In the genomic region with DNA sequence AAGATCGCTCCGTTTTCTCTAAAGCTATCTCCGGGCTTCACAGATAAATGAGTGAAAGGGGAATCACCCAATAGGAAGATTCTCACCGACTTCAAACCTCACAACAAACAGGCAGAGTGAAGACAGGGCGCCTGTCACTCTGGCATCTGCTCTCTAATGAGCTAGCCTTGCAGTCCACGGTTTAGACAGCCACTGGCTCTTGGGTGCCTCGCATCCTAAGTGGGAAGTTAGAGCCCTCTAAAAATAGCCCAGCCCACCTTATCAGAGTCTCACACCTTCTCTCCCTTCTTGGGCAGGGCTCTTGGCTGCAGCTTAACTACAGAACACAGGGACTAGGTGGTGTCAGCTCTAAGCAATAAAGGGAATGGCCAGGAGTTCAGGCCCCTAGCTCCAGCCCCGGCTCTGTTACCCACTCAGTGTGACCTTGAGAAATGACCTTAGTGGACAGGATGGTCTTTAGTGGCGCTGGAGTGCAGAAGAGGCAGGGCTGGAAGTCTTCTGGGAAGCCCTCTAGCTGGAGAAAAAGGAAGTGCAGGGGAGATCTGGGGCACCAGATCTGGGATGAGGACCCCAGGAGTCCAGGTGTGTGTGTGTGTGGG, we compare ENCODE assay signal across 8 mouse cellular contexts. TPM values are rescaled to one million over a fixed set of nuclear protein-coding genes. Genes with fewer than 3 reads are reported as not detected.
DNase-seq lines count a peak whose midpoint lies in the region; ATAC-seq lines count a peak whose summit lies in the region.

No protein-coding gene starts in this region.

- 27% methylated on average over 9 of the region's 9 CpGs for WGBS in neural tube, embryonic 15.5 days

- H3K9ac ChIP-seq in neural tube, embryonic 15.5 days (replicated peaks) = no peak overlapping the region

- no peak overlapping the region for H3K4me3 ChIP-seq in neural tube, embryonic 15.5 days (replicated peaks)

- peaks cover 45% of the 10 kb centered on the region for H3K27me3 ChIP-seq in neural tube, embryonic 15.5 days (replicated peaks)

- peak; percentile 31 for DNase-seq in adrenal gland, postnatal 10 days
- DNase-seq in adrenal gland, postnatal 14 days = no peak
- peak; percentile 35 to 50 for DNase-seq in right cerebral cortex, adult 2 months (ENCODE audit: low spot score in 2 of 2)
- DNase-seq in right cerebral cortex, postnatal 10 days (ENCODE audit: low spot score in 2 of 2) = no peak
- DNase-seq in kidney, postnatal 10 days = peak; percentile 30
- no peak for DNase-seq in testis, postnatal 14 days (ENCODE audit: low spot score)

- peaks cover 16% of the 10 kb centered on the region for H3K4me1 ChIP-seq in neural tube, embryonic 15.5 days

- H3K9me3 ChIP-seq in neural tube, embryonic 15.5 days (replicated peaks) = no peaks in the 10 kb centered on the region

- H3K4me2 ChIP-seq in neural tube, embryonic 15.5 days = peak overlapping the region; percentile 100; the same call in 1 of the 2 replicates

- ATAC-seq in granulocyte monocyte progenitor cell, adult 5-6 weeks (replicated peaks; ENCODE audit: poor library complexity, severe bottlenecking) = peak; percentile 58
- ATAC-seq in neural tube, embryonic 15.5 days (ENCODE audit: low FRiP score) = no peak

- no peak overlapping the region for H3K27ac ChIP-seq in neural tube, embryonic 15.5 days (replicated peaks)

- no peaks in the 10 kb centered on the region for H3K36me3 ChIP-seq in neural tube, embryonic 15.5 days

RNA-seq across cellular contexts. Expression of a gene that starts 2.0 kb away (rescaled TPM):
- total RNA-seq in adrenal gland, postnatal 10 days (2021) = 10 to 100 TPM in 1 of 2 experiments, 1 to 10 TPM in 1; 6.9 to 22.7 TPM
- 3.6 and 4.7 TPM in 2 replicates for total RNA-seq in adrenal gland, postnatal 14 days (2021)
- total RNA-seq in granulocyte monocyte progenitor cell, adult 5-6 weeks (2014; fragmentation: Nextera tagmentation) = not detected in 2 replicates
- 0.04 TPM in 1 of 2 replicates, not detected in the other for total RNA-seq in granulocyte monocyte progenitor cell, adult 5-6 weeks (2017)
- polyA plus RNA-seq in neural tube, embryonic 15.5 days (2015; fragmentation: Nextera tagmentation; extraction: Ambion mirVana) = 3.5 and 3.6 TPM in 2 replicates

Comparison
In these comparisons a context has a peak if more than half of its experiments do, and no peak if none do; other contexts are left out.
1. DNase-seq: peak in adrenal gland, postnatal 10 days (single experiment), right cerebral cortex, adult 2 months (2 of 2) and kidney, postnatal 10 days (single experiment); none in adrenal gland, postnatal 14 days (single experiment), right cerebral cortex, postnatal 10 days (0 of 2) and testis, postnatal 14 days (single experiment).